ENCODE assay signal across 8 mouse cellular contexts in genomic region chr11:106612209-106612960, GRCm38 (mm10). TPM values are rescaled to one million over a fixed set of nuclear protein-coding genes. Genes with fewer than 3 reads are reported as not detected.
A peak's percentile ranks its signal among the peaks of the same experiment; 100 is the strongest.
DNase-seq lines count a peak whose midpoint lies in the region; ATAC-seq lines count a peak whose summit lies in the region.

No protein-coding gene starts in this region.

- under 1% methylated on average over 67 of the region's 67 CpGs for WGBS in embryonic facial prominence, embryonic 11.5 days
- under 1% methylated on average over 67 of the region's 67 CpGs for WGBS in limb, embryonic 15.5 days
- under 1% methylated on average over 65 of the region's 67 CpGs for WGBS in midbrain, embryonic 15.5 days
- WGBS in stomach, embryonic 16.5 days = under 1% methylated on average over 56 of the region's 67 CpGs

- peak overlapping the region; percentile 96 for H3K4me3 ChIP-seq in embryonic facial prominence, embryonic 11.5 days (ENCODE audit: low read depth, low read length)
- peak overlapping the region; percentile 97 for H3K4me3 ChIP-seq in limb, embryonic 15.5 days
- H3K4me3 ChIP-seq in midbrain, embryonic 15.5 days = peak overlapping the region; percentile 86
- peak overlapping the region; percentile 94 for H3K4me3 ChIP-seq in stomach, embryonic 16.5 days (replicated peaks; ENCODE audit: low read length)

- H3K27me3 ChIP-seq in embryonic facial prominence, embryonic 11.5 days (ENCODE audit: control insufficient read depth, insufficient read depth, low read length) = no peaks in the 10 kb centered on the region
- no peaks in the 10 kb centered on the region for H3K27me3 ChIP-seq in limb, embryonic 15.5 days
- H3K27me3 ChIP-seq in midbrain, embryonic 15.5 days (replicated peaks) = no peaks in the 10 kb centered on the region
- H3K27me3 ChIP-seq in stomach, embryonic 16.5 days (ENCODE audit: control insufficient read depth, insufficient read depth, low read length) = no peaks in the 10 kb centered on the region

- peak overlapping the region; percentile 84 for H3K9ac ChIP-seq in embryonic facial prominence, embryonic 11.5 days (replicated peaks; ENCODE audit: low read length)
- peak overlapping the region; percentile 77 for H3K9ac ChIP-seq in limb, embryonic 15.5 days
- H3K9ac ChIP-seq in midbrain, embryonic 15.5 days = peak overlapping the region; percentile 76
- H3K9ac ChIP-seq in stomach, embryonic 16.5 days (ENCODE audit: low read length) = peak overlapping the region; percentile 91

- H3K9me3 ChIP-seq in embryonic facial prominence, embryonic 11.5 days (replicated peaks; ENCODE audit: control insufficient read depth, low read length) = no peaks in the 10 kb centered on the region
- H3K9me3 ChIP-seq in limb, embryonic 15.5 days = no peaks in the 10 kb centered on the region
- no peaks in the 10 kb centered on the region for H3K9me3 ChIP-seq in midbrain, embryonic 15.5 days
- H3K9me3 ChIP-seq in stomach, embryonic 16.5 days (replicated peaks; ENCODE audit: control insufficient read depth, low read length) = no peaks in the 10 kb centered on the region

- peak overlapping the region; percentile 35; the same call in 1 of the 2 replicates for H3K27ac ChIP-seq in embryonic facial prominence, embryonic 11.5 days (replicated peaks; ENCODE audit: low read depth, low read length)
- H3K27ac ChIP-seq in limb, embryonic 15.5 days = peak overlapping the region; percentile 87
- peak overlapping the region; percentile 80 for H3K27ac ChIP-seq in midbrain, embryonic 15.5 days
- H3K27ac ChIP-seq in stomach, embryonic 16.5 days (ENCODE audit: low read length) = peak overlapping the region; percentile 90

- no peaks in the 10 kb centered on the region for H3K36me3 ChIP-seq in embryonic facial prominence, embryonic 11.5 days (replicated peaks; ENCODE audit: control insufficient read depth, insufficient read depth, low read depth, low read length)
- no peaks in the 10 kb centered on the region for H3K36me3 ChIP-seq in limb, embryonic 15.5 days
- H3K36me3 ChIP-seq in midbrain, embryonic 15.5 days (replicated peaks) = no peaks in the 10 kb centered on the region
- H3K36me3 ChIP-seq in stomach, embryonic 16.5 days (ENCODE audit: control insufficient read depth, insufficient read depth, low read length) = no peaks in the 10 kb centered on the region

- peak; percentile 44 for ATAC-seq in CD4-positive, CD25-positive, alpha-beta regulatory T cell, adult 4 months
- ATAC-seq in embryonic facial prominence, embryonic 11.5 days (replicated peaks; ENCODE audit: insufficient number of reproducible peaks, low FRiP score, low TSS enrichment, low read depth) = peak; percentile 76
- ATAC-seq in limb, embryonic 15.5 days (ENCODE audit: insufficient number of reproducible peaks, low FRiP score, low TSS enrichment, low read depth) = peak; percentile 64; the same call in 1 of the 2 replicates
- ATAC-seq in midbrain, embryonic 15.5 days (replicated peaks) = peak; percentile 16; the same call in 1 of the 2 replicates
- peak; percentile 72 for ATAC-seq in stomach, embryonic 16.5 days (ENCODE audit: insufficient read depth, low FRiP score)

- peak overlapping the region; percentile 97 for H3K4me2 ChIP-seq in embryonic facial prominence, embryonic 11.5 days (ENCODE audit: low read depth, low read length)
- H3K4me2 ChIP-seq in limb, embryonic 15.5 days = peak overlapping the region; percentile 80
- peak overlapping the region; percentile 87 for H3K4me2 ChIP-seq in midbrain, embryonic 15.5 days
- H3K4me2 ChIP-seq in stomach, embryonic 16.5 days (ENCODE audit: low read depth, low read length) = peak overlapping the region; percentile 59

- no peaks in the 10 kb centered on the region; the same call in 1 of the 2 replicates for H3K4me1 ChIP-seq in embryonic facial prominence, embryonic 11.5 days (ENCODE audit: control insufficient read depth, insufficient read depth, low read length)
- peaks cover 23% of the 10 kb centered on the region for H3K4me1 ChIP-seq in limb, embryonic 15.5 days
- H3K4me1 ChIP-seq in midbrain, embryonic 15.5 days = peaks cover 18% of the 10 kb centered on the region
- peaks cover 7% of the 10 kb centered on the region; the same call in 1 of the 2 replicates for H3K4me1 ChIP-seq in stomach, embryonic 16.5 days (ENCODE audit: control insufficient read depth, insufficient read depth, low read length)

- peak; percentile 75 for DNase-seq in adrenal gland, postnatal 25 days
- DNase-seq in embryonic facial prominence, embryonic 11.5 days (ENCODE audit: low spot score) = peak; percentile 24
- peak; percentile 95 for DNase-seq in heart, adult 11 months
- peak; percentile 38 for DNase-seq in kidney, adult 11 months

RNA-seq across cellular contexts. Expression of gene Tex2, which starts 0.8 kb away (rescaled TPM):
- polyA plus RNA-seq in CD4-positive, CD25-positive, alpha-beta regulatory T cell, adult 4 months (2017; shearing (Covaris generic)) = 10 to 100 TPM; 27.1 to 28.7 TPM
- 45.0 and 45.5 TPM in 2 replicates for total RNA-seq in adrenal gland, postnatal 25 days (2021)
- polyA plus RNA-seq in embryonic facial prominence, embryonic 11.5 days (2014; fragmentation: Nextera tagmentation; extraction: Ambion mirVana) = 6.9 and 7.4 TPM in 2 replicates
- 10.4 and 10.9 TPM in 2 replicates for polyA plus RNA-seq in limb, embryonic 15.5 days (2015; fragmentation: Nextera tagmentation; extraction: Ambion mirVana)
- 31.3 and 32.1 TPM in 2 replicates for polyA plus RNA-seq in midbrain, embryonic 15.5 days (2015; fragmentation: Nextera tagmentation; extraction: Ambion mirVana)
- polyA plus RNA-seq in stomach, embryonic 16.5 days (2015; fragmentation: Nextera tagmentation; extraction: Ambion mirVana) = 13.1 and 15.2 TPM in 2 replicates

Comparison
In these comparisons a context has a peak if more than half of its experiments do, and no peak if none do; other contexts are left out.
1. Peak in every context shown above with its lines: DNase-seq, ATAC-seq, H3K4me3 ChIP-seq and H3K27ac ChIP-seq.
2. ATAC-seq: peak in every context shown above with its lines; median percentile 76 in embryonic facial prominence, embryonic 11.5 days; 72 in stomach, embryonic 16.5 days; 64 in limb, embryonic 15.5 days; 44 in CD4-positive, CD25-positive, alpha-beta regulatory T cell, adult 4 months; 16 in midbrain, embryonic 15.5 days.
3. DNase-seq: peak in every context shown above with its lines; median percentile 95 in heart, adult 11 months; 75 in adrenal gland, postnatal 25 days; 38 in kidney, adult 11 months; 24 in embryonic facial prominence, embryonic 11.5 days.
4. H3K27ac ChIP-seq: peak in every context shown above with its lines; median percentile 90 in stomach, embryonic 16.5 days; 87 in limb, embryonic 15.5 days; 80 in midbrain, embryonic 15.5 days; 35 in embryonic facial prominence, embryonic 11.5 days.